Mouse (Mus musculus) CH12.LX (cell line): ENCODE measurements around the gene Zfp213. TPM values are rescaled to one million over a fixed set of nuclear protein-coding genes. Genes with fewer than 3 reads are reported as not detected.
A peak's percentile ranks its signal among the peaks of the same experiment; 100 is the strongest.

Source experiments
- DNase-seq: peaks from one replicate; pipeline ENCODE4 v3.0.0-alpha.2; 2013; ENCODE audit errors: extremely low read depth
- H3K27ac ChIP-seq: 2 replicates; pipeline ENCODE4 v1.5.1; 2012; ENCODE audit warnings: low read depth, mild to moderate bottlenecking, control low read depth, moderate library complexity; ENCODE audit not compliant: insufficient read depth
- H3K27me3 ChIP-seq: replicated peaks from 2 replicates; pipeline ENCODE3; 2012; ENCODE audit warnings: inconsistent platforms
- H3K36me3 ChIP-seq, 2 experiments: replicated peaks in 1 of 2; 2 replicates each; pipeline versions ENCODE3 to v1.6.1; 2012; ENCODE audit warnings: inconsistent platforms in 1 of 2, low read length in 1 of 2, mild to moderate bottlenecking in 1 of 2, mixed read lengths in 1 of 2, moderate library complexity in 1 of 2; ENCODE audit not compliant: control insufficient read depth in 1 of 2, insufficient read depth in 1 of 2
- H3K4me1 ChIP-seq, 2 experiments: 2 replicates each; pipeline ENCODE4 v1.6.1; 2012; ENCODE audit warnings: inconsistent platforms in 1 of 2, moderate library complexity in 1 of 2; ENCODE audit not compliant: insufficient read depth in 2 of 2, control insufficient read depth in 1 of 2
- H3K4me2 ChIP-seq: 2 replicates; pipeline ENCODE4 v1.6.1; 2012; ENCODE audit warnings: low read depth, mild to moderate bottlenecking, control low read depth; ENCODE audit not compliant: poor library complexity, insufficient read depth, severe bottlenecking
- H3K4me3 ChIP-seq, 3 experiments: fragments of 150-350 bp in 1 of 3; sonication (generic) in 1 of 3; replicated peaks in 1 of 3; 2 replicates each; pipeline versions ENCODE3 to v1.5.1; 2011 to 2012; ENCODE audit warnings: low read depth in 2 of 3, low read length in 2 of 3, mild to moderate bottlenecking in 2 of 3, moderate library complexity in 2 of 3, control low read depth in 1 of 3, improper control_type of control experiment in 1 of 3, inconsistent platforms in 1 of 3, mixed read lengths in 1 of 3; ENCODE audit not compliant: poor library complexity in 1 of 3
- H3K79me2 ChIP-seq: replicated peaks from 2 replicates; pipeline ENCODE4 v1.6.1; 2012; ENCODE audit warnings: mild to moderate bottlenecking, moderate library complexity; ENCODE audit not compliant: control insufficient read depth, poor library complexity, insufficient read depth, severe bottlenecking; ENCODE audit errors: extremely low read depth
- H3K9ac ChIP-seq: 2 replicates; pipeline ENCODE4 v1.6.1; 2012; ENCODE audit warnings: low read depth, mild to moderate bottlenecking, control low read depth, moderate library complexity; ENCODE audit not compliant: insufficient read depth
- H3K9me3 ChIP-seq: replicated peaks from 2 replicates; pipeline ENCODE3; 2012; ENCODE audit warnings: low read length, inconsistent platforms, mixed read lengths
- BHLHE40 ChIP-seq: IDR thresholded peaks from 2 replicates; pipeline ENCODE4 v1.6.1; 2011; ENCODE audit warnings: mild to moderate bottlenecking, low read depth, low read length, improper control_type of control experiment
- E2F4 ChIP-seq: IDR thresholded peaks from 2 replicates; pipeline ENCODE4 v1.6.1; 2011; ENCODE audit warnings: low read depth, low read length, improper control_type of control experiment; ENCODE audit not compliant: insufficient replicate concordance
- ELF1 ChIP-seq: IDR thresholded peaks from 2 replicates; pipeline ENCODE4 v1.6.1; 2014; ENCODE audit warnings: low read depth, mild to moderate bottlenecking, inconsistent platforms, low read length, improper control_type of control experiment
- ETS1 ChIP-seq: conservative IDR thresholded peaks from 2 replicates; pipeline ENCODE4 v1.6.1; 2012; ENCODE audit warnings: low read depth, mild to moderate bottlenecking, inconsistent platforms, low read length, improper control_type of control experiment, moderate library complexity
- GABPA ChIP-seq: IDR thresholded peaks from 2 replicates; pipeline ENCODE4 v1.6.1; 2012; ENCODE audit warnings: low read depth, low read length, improper control_type of control experiment, inconsistent platforms; ENCODE audit not compliant: insufficient replicate concordance
- IRF4 ChIP-seq: IDR thresholded peaks from 2 replicates; pipeline ENCODE4 v1.6.1; 2014; ENCODE audit warnings: low read depth, mild to moderate bottlenecking, inconsistent platforms, low read length, improper control_type of control experiment
- JUN ChIP-seq: IDR thresholded peaks from 2 replicates; pipeline ENCODE4 v1.6.1; 2011; ENCODE audit warnings: low read depth, mild to moderate bottlenecking, low read length, improper control_type of control experiment, moderate library complexity; ENCODE audit not compliant: insufficient read depth
- JUND ChIP-seq: conservative IDR thresholded peaks from 2 replicates; pipeline ENCODE4 v1.6.1; 2011; ENCODE audit warnings: low read depth, low read length, improper control_type of control experiment
- KAT2A ChIP-seq: IDR thresholded peaks from 2 replicates; pipeline ENCODE4 v1.6.1; 2012; ENCODE audit warnings: low read length, improper control_type of control experiment, inconsistent platforms; ENCODE audit not compliant: insufficient replicate concordance
- MAFK ChIP-seq: IDR thresholded peaks from 2 replicates; pipeline ENCODE4 v1.6.1; 2011; ENCODE audit warnings: low read length, improper control_type of control experiment; ENCODE audit not compliant: insufficient replicate concordance
- MAX ChIP-seq: IDR thresholded peaks from 2 replicates; pipeline ENCODE4 v1.6.1; 2011; ENCODE audit warnings: low read length, improper control_type of control experiment
- MAZ ChIP-seq: IDR thresholded peaks from 2 replicates; pipeline ENCODE4 v1.6.1; 2012; ENCODE audit warnings: low read depth, mild to moderate bottlenecking, inconsistent platforms, low read length, improper control_type of control experiment, moderate library complexity
- MXI1 ChIP-seq: IDR thresholded peaks from 2 replicates; pipeline ENCODE4 v1.6.1; 2011; ENCODE audit warnings: mild to moderate bottlenecking, low read depth, low read length, improper control_type of control experiment
- MYC ChIP-seq: IDR thresholded peaks from 2 replicates; pipeline ENCODE4 v1.6.1; 2011; ENCODE audit warnings: low read depth, mild to moderate bottlenecking, improper control_type of control experiment, low read length
- NELFE ChIP-seq: IDR thresholded peaks from 2 replicates; pipeline ENCODE4 v1.6.1; 2011; ENCODE audit warnings: low read depth, low read length, improper control_type of control experiment
- NRF1 ChIP-seq: IDR thresholded peaks from 2 replicates; pipeline ENCODE4 v1.6.1; 2014; ENCODE audit warnings: low read depth, mild to moderate bottlenecking, inconsistent platforms, low read length, improper control_type of control experiment, moderate library complexity
- PAX5 ChIP-seq: IDR thresholded peaks from 2 replicates; pipeline ENCODE4 v1.6.1; 2012; ENCODE audit warnings: low read length, inconsistent platforms, mixed read lengths
- POLR2A ChIP-seq: IDR thresholded peaks from 2 replicates; pipeline ENCODE4 v1.6.1; 2011; ENCODE audit warnings: low read depth, mild to moderate bottlenecking, improper control_type of control experiment, low read length
- POLR2AphosphoS2 ChIP-seq: IDR thresholded peaks from 2 replicates; pipeline ENCODE4 v1.6.1; 2011; ENCODE audit warnings: low read depth, low read length, improper control_type of control experiment
- RAD21 ChIP-seq: IDR thresholded peaks from 2 replicates; pipeline ENCODE4 v1.6.1; 2011; ENCODE audit warnings: low read depth, mild to moderate bottlenecking, low read length, improper control_type of control experiment, moderate library complexity
- SIN3A ChIP-seq: IDR thresholded peaks from 2 replicates; pipeline ENCODE4 v1.6.1; 2012; ENCODE audit warnings: low read length, improper control_type of control experiment, inconsistent platforms
- TBP ChIP-seq: conservative IDR thresholded peaks from 2 replicates; pipeline ENCODE4 v1.6.1; 2011; ENCODE audit warnings: low read depth, low read length, improper control_type of control experiment
- TCF12 ChIP-seq: IDR thresholded peaks from 2 replicates; pipeline ENCODE4 v1.6.1; 2014; ENCODE audit warnings: low read depth, mild to moderate bottlenecking, inconsistent platforms, low read length, improper control_type of control experiment
- UBTF ChIP-seq: IDR thresholded peaks from 2 replicates; pipeline ENCODE4 v1.6.1; 2012; ENCODE audit warnings: low read depth, mild to moderate bottlenecking, inconsistent platforms, low read length, improper control_type of control experiment, moderate library complexity
- USF1 ChIP-seq: IDR thresholded peaks from 2 replicates; pipeline ENCODE4 v1.6.1; 2014; ENCODE audit warnings: low read depth, mild to moderate bottlenecking, inconsistent platforms, low read length, improper control_type of control experiment
- ZMIZ1 ChIP-seq: IDR thresholded peaks from 2 replicates; pipeline ENCODE4 v1.6.1; 2012; ENCODE audit warnings: low read depth, mild to moderate bottlenecking, inconsistent platforms, low read length, improper control_type of control experiment
- ZNF384 ChIP-seq: IDR thresholded peaks from 2 replicates; pipeline ENCODE4 v1.6.1; 2012; ENCODE audit warnings: low read depth, low read length, improper control_type of control experiment, inconsistent platforms
- dilution Hi-C: fragments of 300-500 bp; cut with MboI; formaldehyde crosslinking; loops from 2 replicates; pipeline ENCODE4 v1.14.3; 2020; ENCODE audit warnings: low sequenced_read_pairs; ENCODE audit not compliant: extremely low pct_unique_long_range_greater_than_20kb, extremely low pct_ligation_motif_present
- in situ Hi-C: fragments of 300-500 bp; cut with MboI; formaldehyde crosslinking; loops from 3 replicates; pipeline ENCODE4 v1.14.3; 2019; ENCODE audit warnings: low sequenced_read_pairs, low pct_ligation_motif_present, low pct_unique_long_range_greater_than_20kb, mixed read lengths
- polyA plus RNA-seq: library from polyadenylated mRNA; unstranded; fragments of >175 nt; gene quantifications from 2 replicates; pipeline ENCODE4 v1.2.1, GENCODE M21; 2012; ENCODE audit warnings: low read depth; ENCODE audit not compliant: insufficient read length
- total RNA-seq, 2 experiments: library from RNA; depleted of rRNA; stranded (reverse); fragments of 300-350 nt in 1 of 2; fragments of >200 nt in 1 of 2; gene quantifications; 2 replicates each; pipeline ENCODE4 v1.2.3; 2012 to 2014

Gene Zfp213
- total and polyA plus RNA-seq, 3 experiments = 8.0 to 10.9 (median 9.4) TPM

- TF ChIP-seq USF1 (no peak), MYC (0 out of 2 replicates have a peak, but pooled peaks have one; percentile 4), PAX5 (no peak), ETS1 (no peak), MXI1 (no peak), JUN (no peak), RAD21 (no peak), ZMIZ1 (no peak), ZNF384 (peak; percentile 75), BHLHE40 (no peak), TCF12 (no peak), E2F4 (no peak), JUND (no peak), NELFE (no peak), GABPA (no peak)
- in situ Hi-C loops (no loop called here), dilution Hi-C loops (no loop called here)
- Histone ChIP-seq H3K9ac (no peak overlapping the region), H3K4me1 (peaks cover 2 to 13% of the 10 kb centered on the region in 2 experiments), H3K27ac (no peak overlapping the region), H3K4me3 (peak overlapping the region; percentile 69 to 71 (median 69)), H3K4me2 (no peak overlapping the region; the same call in 1 of the 2 replicates), H3K79me2 (no peaks in the 10 kb centered on the region), H3K9me3 (no peaks in the 10 kb centered on the region), H3K27me3 (no peaks in the 10 kb centered on the region), H3K36me3 (no peaks in the 10 kb centered on the region)
- peak; percentile 70 for DNase-seq
These were observed 16.2 kb downstream of the Zfp213 start for GRCm38 (mm10) chr17:23547681-23548443.

GRCm38 (mm10) chr17:23546702-23547505 is 17.1 kb downstream of the Zfp213 start:
- Histone ChIP-seq H3K36me3 (no peaks in the 10 kb centered on the region), H3K9ac (peak overlapping the region; percentile 83), H3K4me3 (peak overlapping the region; percentile 69 to 94 (median 94)), H3K27me3 (no peaks in the 10 kb centered on the region)
- in situ Hi-C loops = no loop called here
- TF ChIP-seq NELFE (peak; percentile 47; the same call in 1 of the 2 replicates), USF1 (no peak), MAZ (no peak), E2F4 (peak; percentile 81), POLR2AphosphoS2 (no peak), NRF1 (peak; percentile 69), UBTF (peak; percentile 69), ELF1 (peak; percentile 100), TCF12 (peak; percentile 41; the same call in 1 of the 2 replicates), TBP (peak; percentile 99), MYC (0 out of 2 replicates have a peak, but pooled peaks have one; percentile 13), ETS1 (no peak), MXI1 (peak; percentile 74), MAX (peak; percentile 42), MAFK (peak; percentile 96), POLR2A (no peak), ZMIZ1 (no peak), IRF4 (no peak; the same call in 1 of the 2 replicates), SIN3A (peak; percentile 74), KAT2A (peak; percentile 83; the same call in 1 of the 2 replicates)
- TF ChIP-seq, all 38 proteins: peak for 13
- H3K27ac ChIP-seq = peak overlapping the region; percentile 73
- H3K79me2 ChIP-seq = no peaks in the 10 kb centered on the region
- H3K4me1 ChIP-seq = peaks cover 2 to 11% of the 10 kb centered on the region in 2 experiments
- DNase-seq = peak; percentile 90
- dilution Hi-C loops = no loop called here
- H3K4me2 ChIP-seq = peak overlapping the region; percentile 3; the same call in 1 of the 2 replicates
- H3K9me3 ChIP-seq = no peaks in the 10 kb centered on the region
